Mouse (Mus musculus): Measurements from ENCODE around the gene Ralgapa1. TPM values are rescaled to one million over a fixed set of nuclear protein-coding genes. Genes with fewer than 3 reads are reported as not detected.
"Not testable (repeated sequence)": the region's sequence is repeated elsewhere in the genome, so short reads cannot be mapped to it uniquely, and the experiment has no call there.

Gene Ralgapa1
- total RNA-seq, 2 experiments from 2014 or later, result 38.1 to 40.6 TPM

DNA sequence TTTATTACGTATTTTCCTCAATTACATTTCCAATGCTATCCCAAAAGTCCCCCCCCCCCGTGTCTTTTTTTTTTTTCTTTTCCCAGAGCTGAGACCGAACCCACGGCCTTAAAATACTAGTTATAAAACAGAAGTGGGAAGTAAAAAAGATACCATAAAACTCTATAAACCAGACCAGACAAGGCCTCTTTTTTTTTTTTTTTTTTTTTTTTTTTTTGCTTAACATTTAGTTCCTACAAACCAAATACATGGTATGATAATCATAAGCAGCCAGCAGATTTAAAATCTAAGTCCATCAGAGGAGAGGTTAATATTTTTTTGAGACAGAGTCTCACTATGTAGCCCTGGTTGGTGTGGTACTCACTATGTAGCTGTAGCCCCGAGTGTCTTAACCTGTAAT is 4.5 kb downstream of the Ralgapa1 start:
- no peak for ATAC-seq (replicated peaks; ENCODE audit: low FRiP score, low TSS enrichment, poor library complexity, severe bottlenecking)

DNA sequence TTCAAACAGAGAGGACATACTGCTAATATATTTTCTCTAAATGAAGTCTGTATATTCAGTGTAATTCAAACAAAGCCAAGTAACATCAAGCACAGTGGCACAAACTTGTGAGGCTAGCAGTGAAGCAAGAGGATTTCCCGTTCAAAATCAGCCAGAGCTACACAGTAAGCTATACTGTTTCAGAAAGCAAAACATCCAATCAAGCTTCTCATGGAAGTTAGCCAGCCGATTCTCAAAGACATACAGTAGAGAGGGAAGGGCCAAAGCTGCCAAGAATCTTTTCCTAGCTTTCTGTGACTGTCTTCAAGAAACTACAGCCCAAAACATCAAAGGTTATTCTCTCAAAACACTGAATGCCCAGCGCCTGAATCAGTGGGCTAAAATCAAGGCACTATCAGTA is 15.9 kb downstream of the Ralgapa1 start:
- ATAC-seq (replicated peaks; ENCODE audit: low FRiP score, low TSS enrichment, poor library complexity, severe bottlenecking), result no peak

DNA sequence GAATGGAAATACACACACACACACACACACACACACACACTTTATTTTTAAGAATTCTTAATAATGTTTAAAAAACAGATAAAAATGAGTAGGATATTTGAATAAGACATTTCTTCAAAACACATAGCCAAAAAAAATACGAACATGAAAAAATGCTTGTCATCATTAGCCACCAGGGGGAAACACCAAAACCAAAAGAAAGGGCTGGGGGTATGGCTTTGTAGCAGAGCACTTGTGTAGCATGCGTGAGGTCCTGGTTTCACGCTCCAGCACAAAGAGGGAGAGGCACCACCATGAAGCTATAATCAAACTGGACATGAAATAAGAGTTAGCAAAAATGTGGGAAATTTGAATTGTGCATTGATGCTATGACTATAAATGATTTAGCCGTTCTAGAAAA is 19.8 kb downstream of the Ralgapa1 start:
- ATAC-seq (replicated peaks; ENCODE audit: low FRiP score, low TSS enrichment, poor library complexity, severe bottlenecking), result peak; percentile 51; the same call in 1 of the 2 replicates

DNA sequence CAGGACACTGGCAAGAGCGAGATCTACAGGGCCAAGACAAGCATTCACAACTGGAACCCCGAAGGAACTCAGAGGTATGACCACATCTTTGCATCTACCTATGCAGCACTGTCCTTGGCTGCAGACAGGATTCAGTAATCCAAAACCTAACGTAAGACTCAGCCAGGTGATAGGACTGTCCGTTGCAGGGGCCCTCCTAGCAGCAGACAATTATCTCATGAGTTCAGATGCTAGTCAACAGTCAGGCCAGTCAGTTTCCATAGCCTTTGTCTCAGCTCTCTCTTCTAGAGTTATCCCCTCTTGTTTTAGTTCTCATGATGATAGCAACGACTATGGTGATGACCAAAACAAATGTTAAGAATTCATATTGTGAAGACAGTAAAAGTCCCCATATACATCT is 20.8 kb downstream of the Ralgapa1 start:
- ATAC-seq (replicated peaks; ENCODE audit: low FRiP score, low TSS enrichment, poor library complexity, severe bottlenecking), result peak; percentile 78

DNA sequence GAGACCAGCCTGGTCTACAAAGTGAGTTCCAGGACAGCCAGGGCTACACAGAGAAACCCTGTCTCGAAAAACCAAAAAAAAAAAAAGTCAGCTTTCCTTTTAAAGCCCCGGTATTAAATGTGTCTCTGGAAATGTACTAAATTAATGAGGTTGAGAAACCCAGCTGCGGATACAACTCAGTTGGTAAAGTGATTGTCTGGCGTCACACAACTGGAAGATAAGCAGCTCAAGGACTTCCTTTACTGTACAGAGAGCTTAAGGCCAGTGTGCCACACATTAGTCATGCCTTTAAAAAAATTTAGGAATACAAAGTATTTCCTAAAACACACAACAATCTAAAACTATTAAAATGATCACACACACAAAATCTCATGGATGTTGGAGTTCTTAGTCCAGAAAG is 22.2 kb downstream of the Ralgapa1 start:
- no peak for ATAC-seq (replicated peaks; ENCODE audit: low FRiP score, low TSS enrichment, poor library complexity, severe bottlenecking)

DNA sequence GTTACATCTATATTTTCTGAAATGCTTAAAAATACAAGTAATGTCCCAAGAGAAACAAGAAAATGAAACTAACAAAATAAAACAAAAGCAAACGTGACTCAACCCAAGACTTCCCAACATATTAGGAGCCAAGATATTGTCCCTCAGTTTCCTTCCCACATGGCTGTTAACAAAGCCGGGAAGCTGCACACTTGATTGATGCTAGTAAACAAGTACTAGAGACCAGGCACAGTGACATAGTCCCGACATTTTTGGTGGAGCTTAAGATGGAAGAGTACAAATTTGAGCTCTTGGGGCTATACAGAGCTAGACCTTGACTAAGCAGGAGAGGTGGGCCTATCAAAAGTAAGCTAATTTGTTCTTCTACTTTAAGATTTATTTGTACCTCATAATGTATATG is 23.9 kb downstream of the Ralgapa1 start:
- ATAC-seq (replicated peaks; ENCODE audit: low FRiP score, low TSS enrichment, poor library complexity, severe bottlenecking), result no peak

DNA sequence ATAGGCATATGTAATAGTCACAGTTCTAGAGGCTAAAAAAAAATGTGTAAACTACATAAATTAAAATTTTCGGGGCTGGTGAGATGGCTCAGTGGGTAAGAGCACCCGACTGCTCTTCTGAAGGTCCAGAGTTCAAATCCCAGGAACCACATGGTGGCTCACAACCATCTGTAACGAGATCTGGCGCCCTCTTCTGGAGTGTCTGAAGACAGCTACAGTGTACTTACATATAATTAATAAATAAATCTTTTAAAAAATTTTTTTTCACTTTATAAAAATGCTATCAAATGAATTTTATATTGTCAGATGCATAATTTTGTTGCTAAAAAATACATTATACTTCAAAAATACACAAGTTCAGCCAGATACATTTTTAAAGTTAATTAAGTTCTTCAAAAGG is 26.5 kb downstream of the Ralgapa1 start:
- not testable (repeated sequence) for ATAC-seq (replicated peaks; ENCODE audit: low FRiP score, low TSS enrichment, poor library complexity, severe bottlenecking)

DNA sequence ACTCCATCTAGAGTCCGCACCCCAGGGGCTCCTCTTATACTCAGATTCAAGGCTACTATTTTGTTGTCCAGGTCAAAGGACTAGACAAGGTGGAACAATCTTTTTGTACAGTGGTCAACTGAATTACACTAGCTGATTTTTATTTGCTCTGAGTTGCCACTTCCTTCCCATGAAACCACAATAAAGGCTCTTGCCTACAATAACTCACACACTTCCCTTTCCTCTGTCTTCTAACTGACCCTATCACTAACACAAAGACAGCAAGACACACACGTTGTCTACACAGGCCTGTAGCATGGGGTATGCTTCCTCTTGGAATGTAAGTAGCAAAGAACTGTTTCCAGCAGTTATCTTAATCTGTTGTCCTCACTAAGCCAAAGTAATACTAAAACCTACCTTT is 35.7 kb downstream of the Ralgapa1 start:
- ATAC-seq (replicated peaks; ENCODE audit: low FRiP score, low TSS enrichment, poor library complexity, severe bottlenecking), result no peak

DNA sequence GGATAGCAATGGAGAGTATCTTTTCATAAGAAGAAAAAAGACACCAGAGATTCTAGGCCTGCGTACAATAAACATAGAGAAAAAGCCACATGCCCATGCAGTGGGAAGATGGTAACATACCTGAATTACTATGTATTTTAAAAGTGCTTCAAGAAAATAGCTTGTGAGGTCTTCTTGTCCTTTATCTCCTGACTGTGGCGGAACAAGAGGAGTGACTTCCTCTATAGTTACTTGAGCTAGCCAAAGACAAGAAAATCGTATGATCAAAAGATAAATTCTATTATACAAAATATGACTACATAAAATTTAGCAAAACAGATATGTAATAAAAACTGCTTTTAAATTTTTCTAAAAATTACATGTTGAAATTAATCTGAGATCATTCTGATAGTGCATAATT is 38.3 kb downstream of the Ralgapa1 start:
- no peak for ATAC-seq (replicated peaks; ENCODE audit: low FRiP score, low TSS enrichment, poor library complexity, severe bottlenecking)

DNA sequence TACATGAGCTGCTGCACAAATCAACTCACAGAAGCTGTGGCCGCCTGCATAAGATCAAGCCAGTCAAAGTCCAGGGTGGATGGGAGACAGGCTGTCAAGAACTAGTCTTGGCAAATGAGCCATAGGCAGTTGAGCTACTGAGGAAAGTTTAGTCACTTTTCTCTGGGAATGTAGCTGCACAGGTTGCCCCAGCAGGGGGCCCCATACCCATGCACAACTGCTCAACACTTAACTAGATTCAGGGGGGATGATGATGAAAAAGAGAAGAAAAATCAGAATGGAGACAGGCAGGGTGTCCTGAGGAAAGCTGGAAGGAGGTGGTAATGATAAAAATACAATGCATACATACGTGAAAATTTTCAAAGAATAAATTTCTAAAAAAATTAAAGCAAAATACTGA is 42.7 kb downstream of the Ralgapa1 start:
- 0 out of 2 replicates have a peak, but pooled peaks have one; percentile 50 for ATAC-seq (replicated peaks; ENCODE audit: low FRiP score, low TSS enrichment, poor library complexity, severe bottlenecking)

DNA sequence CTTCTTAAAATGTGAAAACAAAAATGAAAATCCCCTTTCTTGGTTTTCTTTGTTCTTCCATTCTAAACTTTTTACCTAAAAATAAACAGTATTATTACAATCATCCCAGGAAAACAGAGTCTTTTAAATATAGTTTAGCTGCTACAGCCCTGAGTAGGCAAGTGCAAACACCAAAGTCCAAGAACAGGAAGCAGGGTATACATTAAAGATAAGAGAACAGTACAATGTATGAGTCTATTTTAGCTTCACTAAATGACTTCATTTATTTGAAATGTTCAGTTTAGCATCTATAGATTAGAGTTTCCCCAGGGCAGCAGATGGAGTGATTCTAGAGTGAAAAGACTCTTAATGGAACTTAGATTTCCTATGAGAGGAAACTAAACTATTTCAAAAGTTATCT is 43.6 kb downstream of the Ralgapa1 start:
- ATAC-seq (replicated peaks; ENCODE audit: low FRiP score, low TSS enrichment, poor library complexity, severe bottlenecking), result no peak

DNA sequence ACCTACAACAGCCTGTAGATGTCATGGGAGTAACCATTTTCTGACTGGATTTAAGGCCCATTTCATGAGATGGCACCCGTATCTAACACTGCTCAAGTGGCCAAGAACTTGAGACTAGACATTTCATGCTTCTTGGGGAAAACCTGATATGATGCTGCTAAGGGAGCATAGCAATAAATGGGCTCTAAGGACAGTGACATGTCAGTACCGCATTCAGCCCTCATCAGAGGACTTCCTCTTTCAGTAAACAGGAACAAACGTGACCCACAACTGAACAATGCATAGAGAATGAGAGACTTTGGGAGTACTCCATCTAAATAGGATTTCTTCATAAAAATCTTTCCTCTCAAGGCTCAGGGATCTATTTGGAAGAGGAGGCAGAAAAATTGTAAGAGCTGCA is 46.7 kb downstream of the Ralgapa1 start:
- ATAC-seq (replicated peaks; ENCODE audit: low FRiP score, low TSS enrichment, poor library complexity, severe bottlenecking), result no peak

DNA sequence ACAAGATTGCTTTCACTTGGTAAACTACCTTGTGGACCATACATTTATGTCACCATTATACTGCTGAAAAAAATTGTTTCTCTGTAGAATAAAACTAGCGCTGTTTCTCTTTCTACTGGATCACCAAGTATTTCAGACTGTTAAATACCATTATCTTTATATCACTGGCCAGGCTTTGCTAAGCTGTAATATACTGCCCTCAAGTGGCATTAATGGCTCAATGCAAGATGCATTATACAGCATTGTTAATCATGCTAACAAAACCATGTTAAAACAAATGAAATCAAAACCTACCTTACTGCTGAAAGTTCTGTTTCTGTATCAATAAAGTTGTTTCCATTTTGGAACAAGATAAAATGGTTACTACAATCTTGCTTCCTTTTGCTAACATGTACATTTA is 100.6 kb downstream of the Ralgapa1 start:
- ATAC-seq (replicated peaks; ENCODE audit: low FRiP score, low TSS enrichment, poor library complexity, severe bottlenecking), result peak; percentile 80; the same call in 1 of the 2 replicates

DNA sequence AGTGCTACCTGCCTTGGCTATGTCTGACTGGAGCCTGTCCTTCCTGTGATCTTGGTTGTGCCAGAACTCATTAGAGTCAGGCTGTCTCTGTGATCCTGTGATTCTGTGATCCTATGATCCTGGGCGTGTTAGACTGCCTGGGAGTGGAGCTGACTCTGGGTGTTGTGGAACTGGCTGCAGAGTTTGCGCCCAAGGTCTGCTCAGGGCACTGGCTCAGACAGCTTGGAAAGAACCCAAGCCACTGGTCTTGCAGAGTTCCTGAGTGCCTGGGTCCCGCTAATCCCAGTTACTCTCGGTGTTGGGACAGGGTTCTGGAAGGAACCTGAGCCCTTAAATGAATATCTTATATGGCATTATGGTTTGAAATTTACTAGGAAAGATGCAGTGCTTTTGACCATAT is 115.1 kb downstream of the Ralgapa1 start:
- no peak for ATAC-seq (replicated peaks; ENCODE audit: low FRiP score, low TSS enrichment, poor library complexity, severe bottlenecking)

DNA sequence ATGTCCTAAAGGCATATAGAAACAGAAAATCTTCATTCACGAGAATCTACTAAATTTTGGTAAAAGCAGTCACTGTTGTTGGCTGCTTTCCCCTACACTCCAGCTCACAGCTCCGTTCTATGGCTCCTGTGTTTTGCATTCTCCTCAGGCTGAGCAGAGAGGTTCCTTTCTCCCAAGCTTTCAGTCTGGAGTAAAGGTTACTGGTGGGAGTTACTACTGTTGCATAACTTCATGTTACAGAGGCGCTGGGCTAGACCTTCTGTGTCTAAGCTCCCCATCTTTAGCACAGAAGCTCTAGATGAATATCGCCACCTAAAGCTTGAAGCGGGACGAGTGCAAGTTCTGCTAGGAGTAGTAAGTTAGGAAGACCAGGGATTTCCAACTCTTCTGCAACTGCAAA is 154.3 kb downstream of the Ralgapa1 start:
- ATAC-seq (replicated peaks; ENCODE audit: low FRiP score, low TSS enrichment, poor library complexity, severe bottlenecking), result no peak

DNA sequence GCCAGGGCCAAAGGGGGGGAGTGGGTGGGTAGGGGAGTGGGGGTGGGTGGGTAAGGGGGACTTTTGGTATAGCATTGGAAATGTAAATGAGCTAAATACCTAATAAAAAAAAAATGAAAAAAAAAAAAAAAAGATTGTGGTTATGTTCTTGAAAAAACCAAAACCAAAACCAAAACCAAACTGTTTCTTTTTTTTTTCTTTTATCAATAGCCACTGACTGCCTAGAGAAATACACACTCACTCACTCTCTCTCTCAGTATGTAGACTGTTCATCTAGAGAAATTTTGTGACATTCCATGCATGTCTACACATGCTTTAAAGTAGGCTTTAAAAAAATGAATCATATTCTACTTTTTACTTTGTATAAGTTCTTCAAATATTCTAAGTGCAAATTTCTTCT is 157.8 kb downstream of the Ralgapa1 start:
- not testable (repeated sequence) for ATAC-seq (replicated peaks; ENCODE audit: low FRiP score, low TSS enrichment, poor library complexity, severe bottlenecking)

DNA sequence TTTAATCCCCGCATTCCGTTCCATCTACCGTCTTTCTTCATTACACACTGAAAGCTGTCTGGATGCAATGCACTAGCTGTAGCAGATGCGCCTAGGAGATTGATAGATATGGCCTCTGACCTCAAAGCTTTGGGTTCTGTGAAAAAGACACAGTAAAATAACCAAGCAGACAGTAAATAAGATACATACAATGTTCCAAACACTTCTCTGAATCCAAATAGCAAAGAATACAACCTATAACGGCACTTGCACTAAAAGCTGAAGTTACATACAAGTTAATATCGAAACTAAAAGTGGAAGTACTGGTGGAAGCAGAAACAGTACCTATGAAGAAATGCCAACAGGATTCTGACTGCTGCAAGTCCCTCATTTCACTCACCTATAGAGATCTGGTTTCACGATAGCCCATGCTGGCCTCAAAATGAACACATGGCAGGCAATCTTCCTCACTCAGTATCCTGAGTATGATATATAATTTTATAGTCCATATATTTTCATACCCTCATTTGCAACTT is 172.9 kb downstream of the Ralgapa1 start:
- no peak for ATAC-seq (replicated peaks; ENCODE audit: low FRiP score, low TSS enrichment, poor library complexity, severe bottlenecking)

DNA sequence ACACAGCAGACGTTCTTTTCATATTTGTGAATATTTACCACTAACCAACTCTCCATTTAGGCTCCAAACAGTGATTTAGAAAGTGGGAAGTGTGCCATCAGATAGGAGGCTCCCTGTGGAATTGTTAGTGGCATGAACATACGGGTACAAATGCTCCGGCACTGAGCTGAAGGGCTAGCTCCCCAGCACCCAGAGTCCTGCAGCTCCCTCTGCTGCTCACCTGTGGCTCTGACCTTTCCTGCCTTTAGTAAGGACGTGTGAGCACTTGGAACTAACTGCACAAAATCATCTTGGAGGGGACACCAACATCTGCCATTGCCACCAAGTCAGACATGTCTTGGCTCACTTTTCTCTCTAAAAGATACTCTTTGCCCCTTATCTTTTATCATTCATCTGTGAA is 194.3 kb downstream of the Ralgapa1 start:
- no peak for ATAC-seq (replicated peaks; ENCODE audit: low FRiP score, low TSS enrichment, poor library complexity, severe bottlenecking)

DNA sequence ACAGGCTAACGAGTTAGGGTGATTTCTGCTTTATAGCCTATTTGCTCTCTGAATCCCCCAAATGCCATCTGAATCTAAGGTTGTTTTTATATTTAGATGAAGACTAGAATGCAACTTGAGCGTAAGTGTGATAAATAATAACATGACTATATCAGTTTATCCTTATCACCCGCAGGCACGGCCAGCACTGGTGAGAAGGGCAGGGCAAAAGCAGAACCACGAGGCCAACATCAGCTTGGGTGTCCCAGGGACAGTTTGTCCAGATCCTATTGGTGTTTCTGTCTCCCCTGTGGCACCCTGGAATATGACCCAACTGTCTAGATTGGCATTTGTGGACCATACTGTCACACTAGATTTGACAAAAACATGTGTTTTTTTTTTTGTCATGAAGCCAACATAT is 197.7 kb downstream of the Ralgapa1 start:
- no peak for ATAC-seq (replicated peaks; ENCODE audit: low FRiP score, low TSS enrichment, poor library complexity, severe bottlenecking)

DNA sequence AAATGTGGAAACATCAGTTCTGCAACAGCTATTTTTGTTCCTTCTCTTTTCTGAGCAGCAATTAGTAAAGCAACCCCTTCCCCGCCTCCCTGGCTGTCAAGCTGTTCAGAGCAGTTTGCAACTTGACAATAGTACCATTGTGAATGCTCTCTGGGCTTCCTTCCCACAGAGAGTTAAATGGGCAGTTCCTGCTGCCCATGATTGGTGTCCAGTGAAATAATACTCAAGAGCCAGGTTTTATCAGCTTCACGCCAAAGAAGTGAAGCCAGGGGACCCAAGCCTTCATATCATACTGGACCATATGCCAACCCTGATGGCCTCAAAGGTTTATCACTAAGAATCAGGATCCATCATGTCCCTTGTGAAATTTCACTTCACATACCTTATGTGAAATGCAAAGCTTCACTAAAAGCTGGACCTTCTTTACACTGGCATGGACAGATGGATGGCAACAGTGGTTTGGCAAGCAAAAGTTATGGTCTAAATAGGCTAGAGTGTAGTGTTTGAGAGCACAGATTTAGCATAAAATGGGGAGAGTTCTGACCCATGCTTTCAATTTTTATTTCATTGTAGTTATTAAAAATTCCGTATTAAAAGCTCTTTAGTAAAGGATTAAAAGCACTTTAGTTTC is 198.2 kb downstream of the Ralgapa1 start:
- ATAC-seq (replicated peaks; ENCODE audit: low FRiP score, low TSS enrichment, poor library complexity, severe bottlenecking), result 0 out of 2 replicates have a peak, but pooled peaks have one; percentile 50

DNA sequence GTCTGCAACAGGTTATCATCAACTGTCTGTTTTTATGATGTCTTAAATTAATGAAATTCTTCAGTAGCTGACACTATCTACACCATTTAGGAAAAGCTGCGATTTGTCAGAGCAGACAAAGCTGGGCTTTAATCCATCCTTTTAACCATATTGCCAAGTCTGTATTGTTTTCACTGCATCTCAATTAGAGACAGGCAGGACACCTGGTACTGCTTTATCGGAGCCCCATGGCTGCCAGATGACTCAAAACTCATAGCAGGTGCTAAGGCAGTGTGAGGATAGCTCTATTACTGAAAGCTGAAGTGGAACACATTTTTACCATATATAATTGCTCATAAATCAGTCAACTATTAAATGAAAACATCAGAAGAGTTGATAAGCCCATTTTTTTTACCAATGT is 200.6 kb downstream of the Ralgapa1 start:
- no peak for ATAC-seq (replicated peaks; ENCODE audit: low FRiP score, low TSS enrichment, poor library complexity, severe bottlenecking)

DNA sequence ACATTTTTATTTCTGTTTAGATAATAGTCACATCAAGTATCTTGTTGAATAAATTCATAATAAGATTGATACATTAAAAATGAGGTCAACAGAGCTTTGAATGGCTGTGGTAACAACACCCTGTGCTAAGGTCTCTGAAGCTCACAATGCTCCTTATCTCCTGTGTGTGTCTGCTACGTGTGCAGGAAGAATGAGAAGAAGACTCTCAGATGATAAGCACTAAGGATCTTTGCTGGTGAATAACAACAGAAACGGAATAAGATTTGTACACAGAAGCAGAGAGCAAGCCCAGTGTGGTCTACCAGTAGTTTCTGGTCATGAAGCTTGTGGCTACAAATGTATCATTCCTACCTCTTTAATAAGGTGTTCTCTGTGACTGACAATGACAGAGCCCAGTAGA is 210.2 kb downstream of the Ralgapa1 start:
- ATAC-seq (replicated peaks; ENCODE audit: low FRiP score, low TSS enrichment, poor library complexity, severe bottlenecking), result peak; percentile 47; the same call in 1 of the 2 replicates

All from megakaryocyte-erythroid progenitor cell, adult 5-6 weeks (primary cell).